Mouse (Mus musculus): Measurements from ENCODE around the gene Kcnn3. TPM values are rescaled to one million over a fixed set of nuclear protein-coding genes. Genes with fewer than 3 reads are reported as not detected.

The Kcnn3 gene
- polyA plus RNA-seq, 2 experiments: 0.03 TPM; not detected in 1

GRCm38 (mm10) chr3:89512225-89512624 lies 7.7 kb upstream of the Kcnn3 start:
- no peak overlapping the region for H3K4me2 ChIP-seq (ENCODE audit: low read depth)
- no peak overlapping the region for H3K9ac ChIP-seq (replicated peaks)
- H3K4me1 ChIP-seq (replicated peaks; ENCODE audit: control insufficient read depth in 2 of 2, insufficient read depth in 2 of 2, low read length in 1 of 2): no peaks in the 10 kb centered on the region
- H3K9me3 ChIP-seq (ENCODE audit: control insufficient read depth, low read length): no peaks in the 10 kb centered on the region; the same call in 1 of the 2 replicates
- H3K27ac ChIP-seq: no peak overlapping the region
- DNase-seq (ENCODE audit: low read depth in 3 of 3, low spot score in 3 of 3) (no peak), ATAC-seq (ENCODE audit: insufficient read depth) (no peak)
- no peaks in the 10 kb centered on the region for H3K36me3 ChIP-seq (replicated peaks; ENCODE audit: control insufficient read depth, insufficient read depth, low read depth)
- H3K27me3 ChIP-seq (ENCODE audit: control insufficient read depth, insufficient read depth, low read length): peaks cover 2% of the 10 kb centered on the region
- TF ChIP-seq EP300 (IDR thresholded peaks at IDR 0.05; ENCODE audit: low read depth) (no peak), CTCF (IDR thresholded peaks at IDR 0.05; ENCODE audit: low read depth) (peak; percentile 85)
- WGBS (ENCODE audit: insufficient replicate concordance): 70% methylated on average over 2 of the region's 2 CpGs
- no peak overlapping the region for H3K4me3 ChIP-seq (ENCODE audit: insufficient read depth in 1 of 2, low read depth in 2 of 2, low read length in 2 of 2)

GRCm38 (mm10) chr3:89515444-89515843 lies 4.5 kb upstream of the Kcnn3 start:
- Histone ChIP-seq H3K4me1 (replicated peaks; ENCODE audit: control insufficient read depth in 2 of 2, insufficient read depth in 2 of 2, low read length in 1 of 2) (peaks cover 0 to 3% of the 10 kb centered on the region in 2 experiments; a peak in 2 of 4 replicates), H3K36me3 (replicated peaks; ENCODE audit: control insufficient read depth, insufficient read depth, low read depth) (no peaks in the 10 kb centered on the region), H3K27ac (no peak overlapping the region), H3K4me3 (ENCODE audit: insufficient read depth in 1 of 2, low read depth in 2 of 2, low read length in 2 of 2) (no peak overlapping the region), H3K27me3 (ENCODE audit: control insufficient read depth, insufficient read depth, low read length) (peaks cover 6% of the 10 kb centered on the region), H3K9ac (replicated peaks) (no peak overlapping the region), H3K4me2 (ENCODE audit: low read depth) (no peak overlapping the region), H3K9me3 (ENCODE audit: control insufficient read depth, low read length) (no peaks in the 10 kb centered on the region; the same call in 1 of the 2 replicates)
- 37% methylated on average over 11 of the region's 11 CpGs for WGBS (ENCODE audit: insufficient replicate concordance)
- TF ChIP-seq CTCF (IDR thresholded peaks at IDR 0.05; ENCODE audit: low read depth) (no peak), EP300 (IDR thresholded peaks at IDR 0.05; ENCODE audit: low read depth) (no peak)
- ATAC-seq (ENCODE audit: insufficient read depth): no peak
- DNase-seq (ENCODE audit: low read depth in 3 of 3, low spot score in 3 of 3): no peak

DNA sequence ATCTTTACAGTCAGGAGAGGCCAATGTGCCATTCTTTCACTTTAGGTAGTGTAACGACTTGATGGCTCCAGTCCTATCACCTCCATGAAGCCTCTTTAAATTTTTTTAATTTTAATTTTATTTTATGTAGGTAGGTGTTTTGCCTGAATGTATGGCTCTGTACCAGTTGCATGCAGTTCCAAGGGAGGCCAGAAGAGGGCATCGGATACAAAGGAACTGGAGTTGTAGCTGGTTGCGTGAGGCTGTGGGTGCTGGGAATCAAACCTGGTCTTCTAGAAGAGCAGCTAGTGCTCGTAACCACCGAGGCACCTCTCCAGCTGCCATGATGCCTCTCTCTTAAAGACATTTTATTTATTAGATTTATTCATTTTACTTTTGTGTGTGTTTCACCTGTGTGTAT lies 3.6 kb upstream of the Kcnn3 start:
- no peak overlapping the region for H3K27ac ChIP-seq
- no peak overlapping the region for H3K4me3 ChIP-seq (ENCODE audit: insufficient read depth in 1 of 2, low read depth in 2 of 2, low read length in 2 of 2)
- TF ChIP-seq CTCF (IDR thresholded peaks at IDR 0.05; ENCODE audit: low read depth): peak; percentile 53
- TF ChIP-seq EP300 (IDR thresholded peaks at IDR 0.05; ENCODE audit: low read depth): no peak
- no peaks in the 10 kb centered on the region for H3K36me3 ChIP-seq (replicated peaks; ENCODE audit: control insufficient read depth, insufficient read depth, low read depth)
- peaks cover 15% of the 10 kb centered on the region for H3K27me3 ChIP-seq (ENCODE audit: control insufficient read depth, insufficient read depth, low read length)
- H3K4me1 ChIP-seq (replicated peaks; ENCODE audit: control insufficient read depth in 2 of 2, insufficient read depth in 2 of 2, low read length in 1 of 2): peaks cover 0 to 3% of the 10 kb centered on the region in 2 experiments; a peak in 2 of 4 replicates
- H3K9me3 ChIP-seq (ENCODE audit: control insufficient read depth, low read length): no peaks in the 10 kb centered on the region; the same call in 1 of the 2 replicates
- H3K4me2 ChIP-seq (ENCODE audit: low read depth): no peak overlapping the region
- no peak overlapping the region for H3K9ac ChIP-seq (replicated peaks)
- no peak for ATAC-seq (ENCODE audit: insufficient read depth)
- WGBS (ENCODE audit: insufficient replicate concordance): 76% methylated on average over 5 of the region's 5 CpGs
- no peak for DNase-seq (ENCODE audit: low read depth in 3 of 3, low spot score in 3 of 3)

- H3K36me3 ChIP-seq (replicated peaks; ENCODE audit: control insufficient read depth, insufficient read depth, low read depth): no peaks in the 10 kb centered on the region
- 10% methylated on average over 25 of the region's 25 CpGs for WGBS (ENCODE audit: insufficient replicate concordance)
- no peak overlapping the region for H3K4me3 ChIP-seq (ENCODE audit: insufficient read depth in 1 of 2, low read depth in 2 of 2, low read length in 2 of 2)
- H3K4me1 ChIP-seq (replicated peaks; ENCODE audit: control insufficient read depth in 2 of 2, insufficient read depth in 2 of 2, low read length in 1 of 2): peaks cover 0 to 3% of the 10 kb centered on the region in 2 experiments; a peak in 2 of 4 replicates
- H3K9me3 ChIP-seq (ENCODE audit: control insufficient read depth, low read length): no peaks in the 10 kb centered on the region; the same call in 1 of the 2 replicates
- TF ChIP-seq EP300 (IDR thresholded peaks at IDR 0.05; ENCODE audit: low read depth): no peak
- no peak for TF ChIP-seq CTCF (IDR thresholded peaks at IDR 0.05; ENCODE audit: low read depth)
- H3K4me2 ChIP-seq (ENCODE audit: low read depth): peak overlapping the region; percentile 42
- no peak overlapping the region for H3K27ac ChIP-seq
- H3K9ac ChIP-seq (replicated peaks): no peak overlapping the region
- DNase-seq (ENCODE audit: low read depth in 3 of 3, low spot score in 3 of 3): no peak
- H3K27me3 ChIP-seq (ENCODE audit: control insufficient read depth, insufficient read depth, low read length): peaks cover 27% of the 10 kb centered on the region
- no peak for ATAC-seq (ENCODE audit: insufficient read depth)
Observed at GRCm38 (mm10) chr3:89520618-89521502, 896 bp downstream of the Kcnn3 start.

DNA sequence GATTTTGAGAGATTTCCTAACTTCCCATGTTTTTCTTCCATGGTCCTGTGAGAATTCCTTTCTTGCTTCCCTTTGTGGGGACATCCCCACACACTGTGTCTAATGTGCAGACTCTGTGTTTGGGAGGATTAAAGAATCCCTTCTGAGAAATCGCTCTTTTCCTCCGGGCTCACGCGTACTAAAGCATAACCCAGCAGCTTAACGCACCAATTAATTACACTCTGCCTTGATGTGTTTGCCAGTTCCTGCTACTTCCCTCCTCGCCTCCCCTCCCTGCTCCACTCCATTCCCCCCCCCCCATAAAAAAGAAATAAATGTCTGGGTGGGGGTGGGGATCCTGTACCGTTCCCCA lies 1.5 kb downstream of the Kcnn3 start:
- TF ChIP-seq EP300 (IDR thresholded peaks at IDR 0.05; ENCODE audit: low read depth): no peak
- no peak for TF ChIP-seq CTCF (IDR thresholded peaks at IDR 0.05; ENCODE audit: low read depth)
- H3K36me3 ChIP-seq (replicated peaks; ENCODE audit: control insufficient read depth, insufficient read depth, low read depth): no peaks in the 10 kb centered on the region
- H3K9me3 ChIP-seq (ENCODE audit: control insufficient read depth, low read length): no peaks in the 10 kb centered on the region; the same call in 1 of the 2 replicates
- no peak for DNase-seq (ENCODE audit: low read depth in 3 of 3, low spot score in 3 of 3)
- no peak overlapping the region for H3K27ac ChIP-seq
- ATAC-seq (ENCODE audit: insufficient read depth): no peak
- H3K4me2 ChIP-seq (ENCODE audit: low read depth): no peak overlapping the region
- 25% methylated on average over 7 of the region's 7 CpGs for WGBS (ENCODE audit: insufficient replicate concordance)
- H3K9ac ChIP-seq (replicated peaks): no peak overlapping the region
- H3K4me3 ChIP-seq (ENCODE audit: insufficient read depth in 1 of 2, low read depth in 2 of 2, low read length in 2 of 2): no peak overlapping the region
- peaks cover 27% of the 10 kb centered on the region for H3K27me3 ChIP-seq (ENCODE audit: control insufficient read depth, insufficient read depth, low read length)
- H3K4me1 ChIP-seq (replicated peaks; ENCODE audit: control insufficient read depth in 2 of 2, insufficient read depth in 2 of 2, low read length in 1 of 2): peaks cover 0 to 3% of the 10 kb centered on the region in 2 experiments; a peak in 2 of 4 replicates
